Mouse (Mus musculus) spleen, adult 2 months (tissue): ENCODE measurements around the gene Mios. TPM values are rescaled to one million over a fixed set of nuclear protein-coding genes. Genes with fewer than 3 reads are reported as not detected.

Experiments
- DNase-seq, 2 experiments: peaks; one replicate each; pipeline versions ENCODE4 v3.0.0 to v3.0.0-alpha.2; 2012 to 2021; ENCODE audit warnings: low spot score in 2 of 2, low read depth in 1 of 2
- H3K27ac ChIP-seq: fragments of 200-500 bp; 2 replicates; pipeline ENCODE4 v1.5.1; 2012; ENCODE audit warnings: low read length, inconsistent platforms; ENCODE audit not compliant: insufficient read depth
- H3K27me3 ChIP-seq: fragments of 200-500 bp; 2 replicates; pipeline ENCODE4 v1.6.1; 2012; ENCODE audit warnings: mild to moderate bottlenecking, moderate library complexity, low read length, inconsistent platforms; ENCODE audit not compliant: control insufficient read depth, insufficient read depth
- H3K36me3 ChIP-seq: fragments of 200-500 bp; 2 replicates; pipeline ENCODE4 v1.6.1; 2012; ENCODE audit warnings: mild to moderate bottlenecking, low read length, inconsistent platforms; ENCODE audit not compliant: control insufficient read depth, insufficient read depth
- H3K4me1 ChIP-seq: fragments of 200-500 bp; 2 replicates; pipeline ENCODE4 v1.6.1; 2011; ENCODE audit warnings: inconsistent platforms; ENCODE audit not compliant: control insufficient read depth, insufficient read depth, insufficient read length
- H3K4me3 ChIP-seq: fragments of 200-500 bp; 2 replicates; pipeline ENCODE4 v1.5.1; 2011; ENCODE audit warnings: mild to moderate bottlenecking, inconsistent platforms; ENCODE audit not compliant: insufficient read depth, insufficient read length; ENCODE audit errors: extremely low read depth
- CTCF ChIP-seq: fragments of 200-500 bp; IDR thresholded peaks from 2 replicates; pipeline ENCODE4 v1.5.1; 2011; ENCODE audit warnings: mild to moderate bottlenecking, inconsistent platforms; ENCODE audit not compliant: insufficient read depth, insufficient read length, insufficient replicate concordance; ENCODE audit errors: extremely low read depth
- POLR2A ChIP-seq: fragments of 200-500 bp; IDR thresholded peaks from 2 replicates; pipeline ENCODE4 v1.6.1; 2011; ENCODE audit warnings: low read depth, low read length, inconsistent platforms
- WGBS: fragments of 180-500 bp; shearing (Covaris S2); methylation state at CpG from one replicate; pipeline ENCODE4 v1.1.7; 2018; 5-methylcytosine and 5-hydroxymethylcytosine counted together
- polyA plus RNA-seq: library from polyadenylated mRNA; depleted of rRNA; stranded (reverse); fragments of >200 nt; gene quantifications from 2 replicates; pipeline ENCODE4 v1.2.3, GENCODE M21; 2012; rRNA removed

Mios gene
- 1.6 and 1.9 TPM in 2 replicates for polyA plus RNA-seq

GRCm38 (mm10) chr6:8209047-8209865 lies at the start of gene Mios:
Gene Mios (plus strand): TSS chr6:8209222.
- no peaks in the 10 kb centered on the region for H3K36me3 ChIP-seq
- DNase-seq: peak; percentile 81 to 82
- 0 out of 2 replicates have a peak, but pooled peaks have one; percentile 5 for TF ChIP-seq CTCF
- peak; percentile 7; the same call in 1 of the 2 replicates for TF ChIP-seq POLR2A
- under 1% methylated on average over 90 of the region's 90 CpGs for WGBS
- H3K27ac ChIP-seq: peak within 1 kb of the TSS; percentile 80
- peak within 1 kb of the TSS; percentile 90 for H3K4me3 ChIP-seq
- peaks cover 2% of the 10 kb centered on the region; the same call in 1 of the 2 replicates for H3K4me1 ChIP-seq
- no peaks in the 10 kb centered on the region for H3K27me3 ChIP-seq

GRCm38 (mm10) chr6:8160001-8160400 lies 49.0 kb upstream of the Mios start:
- DNase-seq: no peak
- no peak overlapping the region for H3K4me3 ChIP-seq
- TF ChIP-seq CTCF (no peak), POLR2A (no peak)
- H3K27ac ChIP-seq: no peak overlapping the region
- no peaks in the 10 kb centered on the region for H3K27me3 ChIP-seq
- 69% methylated on average over 2 of the region's 2 CpGs for WGBS
- no peaks in the 10 kb centered on the region for H3K36me3 ChIP-seq
- H3K4me1 ChIP-seq: no peaks in the 10 kb centered on the region

- no peak overlapping the region for H3K4me3 ChIP-seq
- WGBS: 72% methylated on average over 1 of the region's 1 CpGs
Observed at GRCm38 (mm10) chr6:8164741-8165140, 44.3 kb upstream of the Mios start.

GRCm38 (mm10) chr6:8172101-8172500 lies 36.9 kb upstream of the Mios start:
- Histone ChIP-seq H3K27me3 (no peaks in the 10 kb centered on the region), H3K27ac (no peak overlapping the region), H3K36me3 (no peaks in the 10 kb centered on the region), H3K4me1 (no peaks in the 10 kb centered on the region), H3K4me3 (no peak overlapping the region)
- TF ChIP-seq CTCF (no peak), POLR2A (no peak)
- no peak for DNase-seq
- 84% methylated on average over 1 of the region's 1 CpGs for WGBS

More at GRCm38 (mm10) chr6:8164741-8165140, 44.3 kb upstream of the Mios start:
- no peak overlapping the region for H3K27ac ChIP-seq
- H3K36me3 ChIP-seq: no peaks in the 10 kb centered on the region
- TF ChIP-seq CTCF (no peak), POLR2A (no peak)
- H3K27me3 ChIP-seq: no peaks in the 10 kb centered on the region
- no peak for DNase-seq
- no peaks in the 10 kb centered on the region for H3K4me1 ChIP-seq

- Histone ChIP-seq H3K4me3 (no peak overlapping the region), H3K36me3 (no peaks in the 10 kb centered on the region), H3K27ac (no peak overlapping the region), H3K4me1 (no peaks in the 10 kb centered on the region), H3K27me3 (no peaks in the 10 kb centered on the region)
- no peak for DNase-seq
- 55% methylated on average over 2 of the region's 2 CpGs for WGBS
- TF ChIP-seq POLR2A (no peak), CTCF (no peak)
Observed at GRCm38 (mm10) chr6:8174062-8174461, 35.0 kb upstream of the Mios start.

- H3K36me3 ChIP-seq: no peaks in the 10 kb centered on the region
- no peak for TF ChIP-seq POLR2A
- DNase-seq: no peak
- WGBS: 91% methylated on average over 7 of the region's 7 CpGs
- no peaks in the 10 kb centered on the region for H3K27me3 ChIP-seq
- H3K4me3 ChIP-seq: no peak overlapping the region
- H3K27ac ChIP-seq: no peak overlapping the region
- H3K4me1 ChIP-seq: no peaks in the 10 kb centered on the region
Observed at GRCm38 (mm10) chr6:8175346-8175745, 33.7 kb upstream of the Mios start.

GRCm38 (mm10) chr6:8176116-8176515 lies 32.9 kb upstream of the Mios start:
- DNase-seq: no peak
- H3K4me1 ChIP-seq: no peaks in the 10 kb centered on the region
- 89% methylated on average over 2 of the region's 2 CpGs for WGBS
- H3K4me3 ChIP-seq: no peak overlapping the region
- H3K27me3 ChIP-seq: no peaks in the 10 kb centered on the region
- TF ChIP-seq POLR2A (no peak), CTCF (no peak)
- no peak overlapping the region for H3K27ac ChIP-seq
- H3K36me3 ChIP-seq: no peaks in the 10 kb centered on the region
